Mouse (Mus musculus) midbrain, embryonic 16.5 days (tissue): ENCODE data around the gene Htra1. TPM values are rescaled to one million over a fixed set of nuclear protein-coding genes. Genes with fewer than 3 reads are reported as not detected.

Source experiments
- ATAC-seq: fragments of 200-750 bp; cut with Nextera tagmentation; 2 replicates; pipeline ENCODE4 v1.8.0; 2017; ENCODE audit warnings: moderate TSS enrichment
- H3K27ac ChIP-seq: fragments of 300-500 bp; sonication (generic); 2 replicates; pipeline ENCODE4 v1.5.1; 2014; ENCODE audit warnings: mild to moderate bottlenecking, low read length, mixed read lengths
- H3K27me3 ChIP-seq: fragments of 300-500 bp; sonication (generic); 2 replicates; pipeline ENCODE4 v1.6.1; 2014; ENCODE audit warnings: low read depth, low read length, mixed read lengths; ENCODE audit not compliant: control insufficient read depth, insufficient read depth
- H3K36me3 ChIP-seq: fragments of 300-500 bp; sonication (generic); 2 replicates; pipeline ENCODE4 v1.6.1; 2014; ENCODE audit warnings: mild to moderate bottlenecking, low read length, moderate library complexity, mixed read lengths; ENCODE audit not compliant: control insufficient read depth, insufficient read depth
- H3K4me1 ChIP-seq: fragments of 300-500 bp; sonication (generic); 2 replicates; pipeline ENCODE4 v1.6.1; 2014; ENCODE audit warnings: mild to moderate bottlenecking, low read length, mixed read lengths; ENCODE audit not compliant: control insufficient read depth, insufficient read depth
- H3K4me2 ChIP-seq: fragments of 300-500 bp; sonication (generic); 2 replicates; pipeline ENCODE4 v1.6.1; 2014; ENCODE audit warnings: mild to moderate bottlenecking, low read length, mixed read lengths
- H3K4me3 ChIP-seq: fragments of 300-500 bp; sonication (generic); 2 replicates; pipeline ENCODE4 v1.5.1; 2014; ENCODE audit warnings: low read depth, mild to moderate bottlenecking, low read length, moderate library complexity, mixed read lengths
- H3K9ac ChIP-seq: fragments of 300-500 bp; sonication (generic); 2 replicates; pipeline ENCODE4 v1.6.1; 2014; ENCODE audit warnings: low read depth, low read length, mixed read lengths
- H3K9me3 ChIP-seq: fragments of 300-500 bp; sonication (generic); replicated peaks from 2 replicates; pipeline ENCODE4 v1.6.1; 2014; ENCODE audit warnings: mild to moderate bottlenecking, low read length, mixed read lengths; ENCODE audit not compliant: control insufficient read depth, poor library complexity, severe bottlenecking
- WGBS: fragments of 180-500 bp; shearing (Covaris S2); extraction: QIAGEN DNeasy Blood & Tissue Kit; methylation state at CpG from one replicate; pipeline ENCODE4 v1.1.7; 2014; 5-methylcytosine and 5-hydroxymethylcytosine counted together
- polyA plus RNA-seq: library from polyadenylated mRNA; unstranded; fragments of >200 nt; fragmentation: Nextera tagmentation; extraction: Ambion mirVana; gene quantifications from 2 replicates; pipeline ENCODE4 v1.2.1, GENCODE M21; 2015

The Htra1 gene
- polyA plus RNA-seq, 1 experiment from 2014 or later = 15.6 TPM

DNA sequence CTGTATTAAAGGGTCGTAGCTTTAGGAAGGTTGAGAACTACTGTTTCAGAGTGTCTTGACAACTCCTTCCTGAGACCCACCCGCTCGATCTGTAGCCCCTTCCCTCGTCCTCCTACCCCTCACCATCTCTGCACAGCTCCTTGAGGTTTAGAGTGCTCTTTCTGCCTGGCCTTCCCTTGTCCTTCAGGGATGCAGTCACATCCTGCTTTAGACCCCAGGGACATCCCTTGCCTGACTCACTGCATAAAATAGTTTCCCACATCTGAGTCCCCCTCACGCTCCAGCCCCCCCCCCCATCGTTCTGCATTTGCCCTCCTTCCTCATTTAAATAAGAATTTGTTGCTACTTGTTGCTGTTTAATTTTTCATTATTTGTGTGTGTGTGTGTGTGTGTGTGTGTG lies 31.0 kb downstream of the Htra1 start:
- no peak overlapping the region for H3K4me2 ChIP-seq
- no peaks in the 10 kb centered on the region for H3K9me3 ChIP-seq
- no peaks in the 10 kb centered on the region for H3K27me3 ChIP-seq
- no peak overlapping the region for H3K27ac ChIP-seq
- 77% methylated on average over 6 of the region's 6 CpGs for WGBS
- ATAC-seq = no peak
- no peaks in the 10 kb centered on the region for H3K36me3 ChIP-seq
- H3K9ac ChIP-seq = no peak overlapping the region
- H3K4me1 ChIP-seq = no peaks in the 10 kb centered on the region; the same call in 1 of the 2 replicates
- H3K4me3 ChIP-seq = no peak overlapping the region

DNA sequence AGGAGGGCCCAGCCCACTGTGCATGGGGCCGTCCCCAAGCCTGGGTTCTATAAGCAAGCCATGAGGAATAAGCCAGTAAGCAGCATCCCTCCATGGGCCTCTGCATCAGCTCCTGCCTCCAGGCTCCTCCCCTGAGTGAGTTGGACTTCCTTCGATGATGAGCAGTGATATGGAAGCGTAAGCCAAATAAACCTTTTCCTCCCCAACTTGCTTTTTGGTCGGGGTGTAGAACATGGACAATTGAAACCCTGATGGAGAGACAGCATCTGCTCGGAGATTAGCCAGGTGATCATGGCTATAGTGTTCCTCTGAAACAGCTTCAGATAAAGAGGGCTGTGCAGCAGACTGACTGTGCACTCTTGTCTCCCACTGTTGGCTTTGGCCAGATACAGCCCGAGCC lies 32.0 kb downstream of the Htra1 start:
- no peak for ATAC-seq
- no peak overlapping the region for H3K27ac ChIP-seq
- H3K36me3 ChIP-seq = no peaks in the 10 kb centered on the region

GRCm38 (mm10) chr7:130968537-130968936 lies 32.6 kb downstream of the Htra1 start:
- H3K36me3 ChIP-seq = no peaks in the 10 kb centered on the region
- 81% methylated on average over 7 of the region's 7 CpGs for WGBS
- H3K4me1 ChIP-seq = no peaks in the 10 kb centered on the region; the same call in 1 of the 2 replicates
- ATAC-seq = no peak
- no peak overlapping the region for H3K27ac ChIP-seq
- H3K9me3 ChIP-seq = no peaks in the 10 kb centered on the region
- H3K4me3 ChIP-seq = no peak overlapping the region
- no peak overlapping the region for H3K4me2 ChIP-seq
- no peaks in the 10 kb centered on the region for H3K27me3 ChIP-seq
- H3K9ac ChIP-seq = no peak overlapping the region

More for the DNA sequence above, 32.0 kb downstream of the Htra1 start:
- Histone ChIP-seq H3K27me3 (no peaks in the 10 kb centered on the region), H3K9me3 (no peaks in the 10 kb centered on the region), H3K4me1 (no peaks in the 10 kb centered on the region; the same call in 1 of the 2 replicates), H3K4me2 (no peak overlapping the region), H3K9ac (no peak overlapping the region), H3K4me3 (no peak overlapping the region)
- WGBS = 92% methylated on average over 6 of the region's 6 CpGs

GRCm38 (mm10) chr7:130969076-130969475 lies 33.2 kb downstream of the Htra1 start:
- no peaks in the 10 kb centered on the region; the same call in 1 of the 2 replicates for H3K4me1 ChIP-seq
- H3K27ac ChIP-seq = no peak overlapping the region
- H3K27me3 ChIP-seq = no peaks in the 10 kb centered on the region
- no peak overlapping the region for H3K9ac ChIP-seq
- no peak for ATAC-seq
- no peaks in the 10 kb centered on the region for H3K36me3 ChIP-seq
- H3K4me3 ChIP-seq = no peak overlapping the region
- H3K9me3 ChIP-seq = no peaks in the 10 kb centered on the region
- H3K4me2 ChIP-seq = no peak overlapping the region
- 83% methylated on average over 5 of the region's 5 CpGs for WGBS

DNA sequence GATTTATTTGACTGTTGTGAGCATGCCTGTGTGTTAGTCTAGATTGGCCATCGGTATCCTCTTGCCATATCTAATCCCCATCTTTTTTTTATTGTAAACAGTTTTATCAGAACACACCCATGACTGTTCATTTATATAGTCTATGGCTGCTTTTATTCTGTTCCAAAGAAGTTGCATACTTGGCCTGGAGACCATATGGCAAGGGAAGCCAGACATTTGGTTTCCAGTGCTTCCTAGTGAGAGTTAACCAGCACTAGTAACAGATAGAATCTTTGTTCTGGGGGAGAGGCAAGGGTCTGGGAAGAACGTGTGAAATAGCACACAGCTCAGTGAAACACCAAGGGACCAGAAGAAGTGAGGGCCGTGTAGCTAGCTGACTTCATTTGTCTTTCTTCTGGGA lies 33.6 kb downstream of the Htra1 start:
- no peak overlapping the region for H3K4me3 ChIP-seq
- 64% methylated on average over 3 of the region's 3 CpGs for WGBS

DNA sequence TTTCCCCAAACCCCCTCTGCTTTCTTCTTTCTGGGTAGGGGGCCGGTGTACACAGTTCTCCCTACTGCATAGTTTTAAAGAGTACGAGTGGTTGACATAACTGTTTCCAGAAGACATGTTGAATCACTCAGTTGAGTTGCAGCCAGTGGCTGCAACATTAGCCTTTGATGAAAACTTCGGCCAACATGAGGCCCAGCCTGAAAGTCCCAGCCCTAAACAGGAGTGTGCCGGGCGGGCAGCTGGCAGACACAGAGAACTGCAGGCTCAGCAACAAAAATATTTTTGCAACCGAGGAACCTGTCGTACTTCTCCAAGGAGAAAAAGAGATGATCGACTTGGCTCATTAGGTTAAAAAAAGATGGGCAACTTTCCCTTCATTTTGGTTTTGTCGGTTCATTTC lies 36.9 kb downstream of the Htra1 start:
- H3K27ac ChIP-seq = no peak overlapping the region
- H3K9ac ChIP-seq = no peak overlapping the region
- H3K9me3 ChIP-seq = no peaks in the 10 kb centered on the region
- 89% methylated on average over 9 of the region's 9 CpGs for WGBS
- no peaks in the 10 kb centered on the region for H3K36me3 ChIP-seq
- no peak overlapping the region for H3K4me3 ChIP-seq
- H3K4me1 ChIP-seq = 0 out of 2 replicates have a peak, but pooled peaks cover 3% of the 10 kb centered on the region
- ATAC-seq = no peak
- no peaks in the 10 kb centered on the region for H3K27me3 ChIP-seq
- H3K4me2 ChIP-seq = no peak overlapping the region

More for the DNA sequence above, 33.6 kb downstream of the Htra1 start:
- no peaks in the 10 kb centered on the region; the same call in 1 of the 2 replicates for H3K4me1 ChIP-seq
- H3K27me3 ChIP-seq = no peaks in the 10 kb centered on the region
- ATAC-seq = no peak
- H3K9ac ChIP-seq = no peak overlapping the region
- no peaks in the 10 kb centered on the region for H3K36me3 ChIP-seq
- no peaks in the 10 kb centered on the region for H3K9me3 ChIP-seq
- H3K27ac ChIP-seq = no peak overlapping the region
- H3K4me2 ChIP-seq = no peak overlapping the region

- no peaks in the 10 kb centered on the region for H3K36me3 ChIP-seq
- 47% methylated on average over 13 of the region's 13 CpGs for WGBS
- no peak overlapping the region for H3K4me3 ChIP-seq
- H3K27me3 ChIP-seq = no peaks in the 10 kb centered on the region
- no peak overlapping the region for H3K9ac ChIP-seq
- H3K27ac ChIP-seq = no peak overlapping the region
- ATAC-seq = peak; percentile 32; the same call in 1 of the 2 replicates
- H3K4me2 ChIP-seq = no peak overlapping the region
- H3K4me1 ChIP-seq = 0 out of 2 replicates have a peak, but pooled peaks cover 3% of the 10 kb centered on the region
- H3K9me3 ChIP-seq = no peaks in the 10 kb centered on the region
These were observed 40.5 kb downstream of the Htra1 start for GRCm38 (mm10) chr7:130976305-130976935.

GRCm38 (mm10) chr7:130977794-130978521 lies 42.0 kb downstream of the Htra1 start:
- Histone ChIP-seq H3K27ac (no peak overlapping the region), H3K9ac (no peak overlapping the region), H3K27me3 (no peaks in the 10 kb centered on the region), H3K36me3 (no peaks in the 10 kb centered on the region), H3K4me3 (no peak overlapping the region), H3K9me3 (no peaks in the 10 kb centered on the region), H3K4me1 (0 out of 2 replicates have a peak, but pooled peaks cover 3% of the 10 kb centered on the region), H3K4me2 (no peak overlapping the region)
- WGBS = 48% methylated on average over 5 of the region's 5 CpGs
- peak; percentile 56 for ATAC-seq

DNA sequence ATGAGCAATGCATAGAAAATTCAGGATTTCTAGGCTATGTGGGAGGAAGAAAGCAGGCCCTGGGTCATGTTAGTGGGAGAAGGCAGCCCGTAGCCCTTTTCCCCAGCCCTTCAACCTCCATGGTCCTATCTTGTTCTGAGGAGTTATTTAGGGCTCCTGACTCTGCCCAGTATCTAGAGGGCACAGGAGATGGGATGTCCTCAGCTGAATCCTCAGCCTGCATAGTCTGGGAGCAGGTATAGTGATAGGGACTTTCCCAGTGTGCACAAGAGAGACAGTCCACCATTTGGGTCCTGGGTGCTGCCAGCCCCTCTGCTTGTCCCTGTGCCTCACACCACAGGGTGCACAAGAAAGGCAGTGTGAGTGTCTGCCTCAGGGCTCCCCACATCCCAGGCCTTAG lies 42.6 kb downstream of the Htra1 start:
- Histone ChIP-seq H3K9me3 (no peaks in the 10 kb centered on the region), H3K4me1 (0 out of 2 replicates have a peak, but pooled peaks cover 3% of the 10 kb centered on the region)

More for the DNA sequence above, 42.6 kb downstream of the Htra1 start:
- Histone ChIP-seq H3K4me3 (no peak overlapping the region), H3K36me3 (no peaks in the 10 kb centered on the region), H3K9ac (no peak overlapping the region), H3K27me3 (no peaks in the 10 kb centered on the region), H3K27ac (no peak overlapping the region), H3K4me2 (no peak overlapping the region)
- ATAC-seq = no peak
- 76% methylated on average over 1 of the region's 1 CpGs for WGBS
